Mouse (Mus musculus) neural tube, embryonic 10.5 days (tissue): ENCODE measurements around the gene Clec16a.

Source experiments
- DNase-seq: peaks from one replicate; pipeline ENCODE4 v3.0.0-alpha.2; 2017; ENCODE audit warnings: low spot score; ENCODE audit errors: extremely low spot score

The Clec16a gene

DNA sequence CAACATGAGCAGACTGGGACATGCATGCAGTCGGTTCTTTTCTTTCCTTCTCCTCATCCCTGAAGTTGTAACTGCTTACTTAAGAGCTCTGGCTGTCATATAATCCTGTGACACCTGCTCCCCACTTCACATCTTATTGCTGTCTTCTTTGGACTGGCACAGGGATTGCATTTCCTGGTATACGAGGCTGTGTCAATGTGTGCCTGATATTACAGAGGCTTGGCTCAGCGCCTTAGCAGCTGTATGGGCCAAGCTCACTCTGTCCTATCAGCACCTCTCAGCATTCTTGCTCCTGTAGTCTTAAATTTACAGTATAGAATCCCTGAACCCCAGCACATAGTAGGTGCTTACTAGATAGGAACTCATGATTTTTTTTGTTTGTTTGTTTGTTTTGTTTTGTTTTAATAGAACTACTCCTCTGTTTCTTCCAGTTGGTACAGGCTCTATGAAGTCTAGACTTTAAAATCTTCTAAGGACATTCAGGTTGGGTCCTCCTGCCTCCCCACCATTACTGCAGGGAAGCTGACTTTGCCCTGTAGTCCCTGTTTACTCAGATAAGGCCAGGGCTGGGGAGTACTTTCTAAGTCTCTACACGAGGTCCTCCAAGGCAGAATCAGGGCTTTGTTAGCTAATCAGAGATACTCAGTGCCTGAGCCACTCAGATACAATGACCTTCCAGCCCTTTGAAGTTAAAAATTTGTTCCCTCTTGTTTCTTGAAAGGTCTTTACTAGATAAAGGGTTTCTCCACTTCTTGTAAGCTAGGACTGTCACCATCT, 97.9 kb downstream of the Clec16a start:
- no peak for DNase-seq

DNA sequence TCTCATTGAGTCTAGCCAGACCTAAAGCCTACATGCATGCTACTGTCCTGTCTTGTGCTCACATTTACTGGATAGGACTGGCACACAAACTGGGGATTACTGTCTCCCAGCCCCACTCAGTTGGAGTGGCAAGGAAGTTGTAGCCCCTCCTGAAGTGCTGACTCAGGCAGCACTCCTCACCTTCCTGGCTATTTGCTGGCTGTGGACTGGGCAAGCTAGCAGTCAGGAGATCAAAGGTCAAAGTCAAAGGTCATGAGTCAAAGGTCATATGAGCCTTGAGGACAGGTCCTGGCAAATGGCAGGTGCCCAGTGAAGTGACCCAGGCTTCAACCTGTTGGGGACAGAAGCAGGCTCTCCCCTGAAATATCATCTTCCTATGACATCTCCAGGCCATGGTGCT, 99.1 kb downstream of the Clec16a start:
- no peak for DNase-seq

DNA sequence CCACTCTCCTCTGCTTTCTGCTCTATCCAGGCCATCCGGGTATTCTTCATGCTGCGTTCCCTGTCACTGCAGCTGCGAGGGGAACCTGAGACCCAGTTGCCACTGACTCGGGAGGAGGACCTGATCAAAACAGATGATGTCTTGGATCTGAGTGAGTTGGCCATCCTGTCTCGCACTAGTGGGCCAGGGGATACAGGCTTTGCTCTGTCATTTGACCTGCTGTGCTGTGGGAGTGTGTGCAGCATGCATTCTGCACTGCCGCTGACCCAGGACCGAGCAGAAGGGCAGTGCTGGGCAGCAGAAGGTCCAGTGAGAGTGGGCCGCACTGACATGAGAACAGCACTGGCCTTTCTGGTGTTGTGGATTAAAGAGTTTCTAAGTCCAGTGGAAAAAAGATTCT, 99.6 kb downstream of the Clec16a start:
- DNase-seq: no peak

DNA sequence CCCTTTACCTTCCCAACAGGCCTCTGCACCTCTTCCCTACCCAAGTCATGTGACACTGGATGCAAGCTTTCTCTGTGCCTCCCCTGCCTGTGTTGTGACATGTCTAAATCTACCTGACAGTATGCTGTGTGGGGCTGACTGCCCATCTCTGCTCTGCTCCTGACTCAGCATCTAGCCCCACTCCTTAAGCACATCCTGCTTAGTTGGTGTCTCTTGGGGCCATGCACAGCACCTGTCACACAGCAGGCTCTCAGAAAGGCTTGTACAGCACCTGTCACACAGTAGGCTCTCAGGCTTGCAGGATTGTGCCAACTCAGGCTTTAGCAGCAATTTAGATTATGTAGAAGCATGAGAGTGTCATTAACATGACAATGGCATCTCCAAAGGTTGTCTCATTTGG, 106.7 kb downstream of the Clec16a start:
- no peak for DNase-seq

DNA sequence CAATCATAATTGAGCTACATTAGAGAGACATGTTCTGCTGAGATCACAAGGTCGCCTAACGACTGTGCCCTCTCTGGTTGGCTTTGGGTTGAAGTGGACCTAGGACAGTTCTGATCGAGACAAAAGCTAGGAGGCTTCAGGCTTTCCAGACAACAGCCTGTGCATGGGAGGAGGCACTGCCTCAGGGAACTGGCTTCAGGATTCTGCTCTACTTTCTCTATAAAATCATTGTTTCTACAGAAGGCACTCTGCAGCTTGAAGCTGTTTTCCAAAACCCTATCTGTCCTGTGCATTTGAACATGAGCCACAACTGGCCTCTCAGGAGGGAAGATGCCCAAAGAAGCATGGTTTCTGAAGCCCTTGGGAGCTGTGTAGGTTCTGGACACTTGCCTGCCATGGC, 107.8 kb downstream of the Clec16a start:
- no peak for DNase-seq

DNA sequence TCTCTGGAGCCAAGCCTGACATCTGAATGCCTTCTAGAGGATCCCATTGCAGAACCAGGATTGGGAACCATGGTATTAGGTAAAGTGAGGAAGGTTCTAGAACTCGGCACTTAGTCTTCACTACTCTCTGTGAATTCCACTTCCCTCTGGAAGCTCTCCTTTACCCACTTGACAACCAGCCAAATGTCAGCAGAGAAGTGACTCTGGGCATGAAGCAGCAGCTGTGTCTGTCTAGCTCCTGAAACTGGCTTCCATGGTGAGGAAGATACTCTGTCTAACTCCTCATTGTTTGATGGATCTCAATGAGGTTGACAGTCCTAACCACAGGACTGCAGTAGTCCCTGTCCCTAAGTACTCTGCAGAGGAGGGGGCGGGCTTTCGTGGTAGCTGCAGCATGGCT, 110.1 kb downstream of the Clec16a start:
- no peak for DNase-seq

DNA sequence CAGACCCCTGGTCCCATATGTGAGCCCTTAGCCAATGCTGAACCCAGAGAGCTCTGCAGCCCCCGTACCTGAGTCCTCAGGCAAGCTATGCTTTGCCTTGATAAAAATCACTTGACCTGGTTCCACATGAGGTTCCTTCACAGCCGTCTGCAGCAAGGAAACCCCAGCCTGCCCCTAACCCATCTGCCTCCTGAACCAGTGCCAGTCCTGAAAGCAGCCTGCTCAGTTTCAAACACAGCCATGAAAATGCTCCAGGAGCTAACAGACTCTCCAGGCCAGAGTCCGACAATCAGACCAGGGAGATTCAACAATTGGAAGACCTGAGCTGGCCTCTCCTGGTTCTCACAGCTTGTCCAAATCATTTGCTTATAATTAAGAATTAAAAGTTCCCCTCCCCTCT, 110.8 kb downstream of the Clec16a start:
- DNase-seq: no peak

DNA sequence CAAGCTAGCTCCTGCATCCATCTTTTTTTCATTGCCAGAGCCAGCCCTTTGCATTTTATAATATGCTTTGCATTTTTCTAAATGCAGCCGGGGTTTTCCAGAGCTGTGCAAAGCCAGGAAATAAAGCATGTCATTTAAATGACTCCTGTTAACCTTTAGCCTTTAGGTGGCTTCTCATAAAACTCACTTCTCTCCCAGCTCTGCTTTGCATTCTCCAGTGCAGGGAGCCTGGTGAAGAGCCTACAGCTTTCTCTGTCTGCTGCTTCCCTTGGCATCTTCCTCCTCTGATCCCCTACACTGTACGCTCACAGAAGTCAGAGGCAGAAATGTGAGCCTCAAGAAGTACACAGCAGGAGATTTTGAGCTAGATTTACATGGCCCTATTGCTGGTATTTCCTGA, 111.3 kb downstream of the Clec16a start:
- DNase-seq: no peak

DNA sequence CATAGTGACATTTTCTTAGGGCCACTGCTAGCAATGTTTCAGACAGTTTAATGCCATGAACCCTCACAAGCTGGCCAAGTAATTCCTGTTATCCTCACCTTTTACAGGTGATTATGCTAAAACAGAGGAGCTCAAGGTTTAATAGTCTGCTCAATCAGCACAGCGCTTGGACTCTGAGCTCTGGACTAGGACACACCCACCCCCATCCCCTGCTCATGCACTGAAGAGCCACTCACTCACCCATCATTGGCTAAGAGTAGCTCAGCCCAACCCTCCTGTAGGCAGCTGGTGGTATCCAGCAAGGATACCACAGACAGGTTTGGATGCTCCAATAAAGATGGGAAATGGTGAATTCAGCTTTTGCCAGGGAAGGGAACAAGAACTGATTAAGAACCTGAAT, 111.8 kb downstream of the Clec16a start:
- DNase-seq: no peak

DNA sequence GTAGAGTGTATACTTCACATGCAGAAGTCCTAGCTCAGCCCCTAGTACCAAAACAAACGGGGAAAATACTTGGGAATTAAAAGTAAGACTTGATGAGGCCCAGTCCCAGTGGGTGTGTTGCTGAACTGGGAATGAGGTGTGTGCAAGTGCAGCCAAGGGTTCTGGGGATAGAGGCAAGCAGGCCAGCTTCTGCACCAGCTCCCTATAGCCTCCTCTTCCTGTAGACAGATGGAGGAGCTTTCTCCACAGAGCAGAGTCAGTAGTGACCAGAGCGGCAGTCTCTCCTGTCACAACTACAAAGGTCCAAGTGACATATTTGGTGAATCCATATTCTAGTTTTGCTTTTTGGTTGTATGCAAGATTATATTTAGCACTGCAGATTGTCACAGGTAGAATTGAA, 114.1 kb downstream of the Clec16a start:
- no peak for DNase-seq

DNA sequence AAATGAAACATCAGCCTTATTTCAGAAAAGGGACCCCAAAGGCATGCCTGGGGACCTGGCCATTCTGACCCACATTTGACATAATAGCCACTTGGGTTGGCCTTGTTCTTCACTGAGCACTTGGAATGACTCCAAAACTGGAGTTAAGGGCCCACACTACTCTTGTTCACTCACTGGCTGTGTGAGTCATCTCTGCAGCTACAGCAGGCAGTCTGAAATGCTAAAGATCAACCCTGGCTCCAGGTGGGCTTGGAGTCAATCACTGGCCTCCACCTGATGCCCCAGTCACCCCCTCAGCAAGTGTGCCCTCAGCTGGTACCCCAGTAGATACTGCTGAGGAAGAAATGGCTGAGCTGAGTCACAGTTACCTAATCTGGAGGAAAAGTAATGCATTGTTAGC, 115.4 kb downstream of the Clec16a start:
- DNase-seq: no peak

DNA sequence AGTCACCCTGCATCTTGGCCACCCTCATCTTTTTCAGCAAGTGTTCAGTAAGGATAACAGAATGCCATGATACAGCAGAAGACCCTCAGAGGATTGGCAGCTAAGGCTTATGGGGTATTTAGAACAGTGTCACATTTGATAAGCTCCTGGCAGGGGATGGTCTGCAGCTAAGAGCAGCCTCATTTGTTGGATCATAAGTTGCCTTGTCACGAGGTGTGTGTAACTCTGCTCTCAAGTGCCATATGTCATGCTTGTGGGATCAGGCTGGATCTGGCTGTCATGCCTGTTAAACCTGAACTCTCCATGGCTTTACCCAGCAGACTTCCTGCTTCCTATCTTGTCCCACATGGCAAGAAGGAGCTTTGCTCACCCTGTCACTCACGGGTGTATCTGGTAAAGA, 116.2 kb downstream of the Clec16a start:
- DNase-seq: no peak

DNA sequence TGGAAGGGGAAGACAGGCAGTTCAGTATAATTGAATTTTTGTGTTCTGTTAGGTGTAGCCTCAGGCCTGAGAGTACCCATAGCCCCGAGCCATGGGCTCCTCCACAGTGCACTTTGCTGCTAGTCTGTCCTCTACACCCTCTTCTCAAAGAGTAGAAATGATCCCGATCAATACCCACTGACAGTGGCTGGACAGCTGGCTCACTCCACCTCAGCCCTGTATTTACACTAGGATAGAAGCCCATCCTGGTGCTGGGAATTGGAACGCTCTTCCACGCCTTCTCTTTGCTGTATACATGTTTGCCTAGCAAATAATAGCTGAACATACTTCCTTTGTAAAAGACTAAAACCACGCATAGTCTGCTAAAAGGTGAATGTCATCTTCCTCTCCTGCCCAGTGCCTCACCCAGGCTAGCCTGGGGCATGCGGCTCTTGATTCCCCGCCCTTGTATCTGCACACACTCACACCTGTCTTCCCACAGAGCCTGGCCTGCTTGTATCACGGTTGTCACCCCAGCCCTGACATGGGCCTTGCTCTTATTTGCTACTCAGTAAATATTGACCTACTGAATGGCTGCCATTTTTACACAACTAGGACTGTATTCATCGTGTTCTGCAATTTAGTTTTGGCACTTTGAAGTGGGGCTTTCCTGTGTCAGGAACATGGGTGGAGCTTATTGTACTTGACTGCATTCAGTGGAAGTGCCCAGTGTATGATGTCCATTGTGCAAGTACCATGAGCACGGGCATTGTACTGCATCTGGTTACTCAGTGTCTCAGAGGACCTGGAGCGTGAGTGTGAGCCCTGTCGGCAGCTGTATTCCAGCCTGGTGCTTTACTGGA, 119.0 kb downstream of the Clec16a start:
- DNase-seq: no peak

DNA sequence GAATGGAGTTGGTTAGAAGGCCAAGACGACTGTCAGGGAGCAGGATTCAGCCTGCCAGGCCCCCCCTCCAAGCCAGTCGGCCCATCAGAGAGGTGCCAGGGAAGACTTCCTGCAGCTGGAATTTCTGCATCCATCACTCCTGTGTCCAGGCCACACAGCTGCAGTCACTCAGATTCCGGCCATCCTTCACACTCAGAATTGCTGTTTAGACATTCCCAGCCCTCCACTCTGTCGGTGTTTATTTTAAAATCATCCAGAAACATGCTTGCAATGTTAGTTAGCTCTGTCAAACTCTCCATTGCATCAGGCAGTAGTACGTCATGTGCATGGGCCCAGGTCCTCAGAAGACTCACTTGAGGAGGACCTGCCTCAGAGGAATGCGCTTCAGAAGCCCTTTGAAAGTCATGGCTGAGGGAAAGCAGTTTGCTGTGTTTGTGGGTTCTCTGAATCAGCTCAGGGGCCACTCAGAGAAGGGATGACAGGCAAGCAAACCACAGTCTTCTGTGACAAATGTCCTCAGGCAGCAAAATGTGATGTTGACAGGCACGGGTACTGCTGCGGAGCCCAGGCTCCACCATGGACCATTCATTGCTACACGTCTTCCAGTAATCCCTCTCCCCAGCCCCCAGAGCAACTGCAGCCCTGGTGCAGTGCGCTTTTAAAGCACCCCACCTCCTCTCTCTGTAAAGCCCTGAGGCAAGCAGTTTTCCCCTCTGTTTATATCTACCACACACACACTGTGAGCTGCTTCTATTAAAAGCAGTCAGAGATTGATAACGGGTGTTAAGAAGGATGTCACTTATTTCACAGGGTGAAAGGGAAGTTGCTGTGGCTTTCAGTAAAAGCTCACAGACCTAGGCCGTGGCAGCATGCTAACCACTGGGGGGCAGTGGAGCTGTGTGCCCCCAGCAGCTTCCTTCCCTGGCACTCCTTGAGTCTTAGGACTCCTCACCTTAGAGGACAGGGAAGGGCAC, 120.1 kb downstream of the Clec16a start:
- no peak for DNase-seq

DNA sequence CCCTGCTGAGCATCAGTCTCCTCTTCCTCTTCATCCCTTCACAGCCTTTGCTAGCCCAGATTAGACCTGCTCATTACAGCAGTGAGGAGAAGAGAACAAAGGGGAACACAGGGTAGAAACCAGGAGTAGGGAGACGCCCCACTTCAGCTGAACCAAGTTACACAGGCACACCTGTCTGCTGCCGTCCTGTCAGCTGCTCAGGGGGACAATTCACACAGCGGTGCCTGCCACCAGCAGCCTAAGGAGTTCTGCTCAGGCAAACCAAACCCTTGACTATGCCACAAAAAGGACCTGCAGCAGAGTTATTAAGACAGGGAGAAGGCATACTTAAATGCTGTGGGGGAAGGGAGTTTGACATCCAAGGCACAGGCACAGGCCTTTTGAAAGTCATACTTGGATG, 121.6 kb downstream of the Clec16a start:
- no peak for DNase-seq

DNA sequence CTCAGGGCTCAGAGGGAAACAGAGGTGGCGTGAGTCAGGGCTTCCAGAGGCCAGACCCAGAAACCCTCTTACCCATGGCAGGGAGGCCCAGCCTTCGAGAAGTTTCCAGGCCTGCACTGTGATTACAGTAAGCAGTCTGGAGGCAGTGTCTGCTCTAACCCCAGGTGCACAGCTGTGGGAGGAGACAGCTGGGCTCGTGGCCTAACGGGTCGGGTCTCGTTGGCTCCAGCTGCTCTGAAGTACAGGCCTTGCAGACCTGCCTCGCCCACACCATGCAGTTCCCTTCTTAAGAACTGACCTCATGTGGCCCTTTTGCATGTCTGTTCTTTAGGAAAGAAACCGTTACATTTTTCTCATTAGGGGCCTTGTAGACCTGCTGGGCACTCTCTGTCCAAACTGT, 123.3 kb downstream of the Clec16a start:
- DNase-seq: no peak

DNA sequence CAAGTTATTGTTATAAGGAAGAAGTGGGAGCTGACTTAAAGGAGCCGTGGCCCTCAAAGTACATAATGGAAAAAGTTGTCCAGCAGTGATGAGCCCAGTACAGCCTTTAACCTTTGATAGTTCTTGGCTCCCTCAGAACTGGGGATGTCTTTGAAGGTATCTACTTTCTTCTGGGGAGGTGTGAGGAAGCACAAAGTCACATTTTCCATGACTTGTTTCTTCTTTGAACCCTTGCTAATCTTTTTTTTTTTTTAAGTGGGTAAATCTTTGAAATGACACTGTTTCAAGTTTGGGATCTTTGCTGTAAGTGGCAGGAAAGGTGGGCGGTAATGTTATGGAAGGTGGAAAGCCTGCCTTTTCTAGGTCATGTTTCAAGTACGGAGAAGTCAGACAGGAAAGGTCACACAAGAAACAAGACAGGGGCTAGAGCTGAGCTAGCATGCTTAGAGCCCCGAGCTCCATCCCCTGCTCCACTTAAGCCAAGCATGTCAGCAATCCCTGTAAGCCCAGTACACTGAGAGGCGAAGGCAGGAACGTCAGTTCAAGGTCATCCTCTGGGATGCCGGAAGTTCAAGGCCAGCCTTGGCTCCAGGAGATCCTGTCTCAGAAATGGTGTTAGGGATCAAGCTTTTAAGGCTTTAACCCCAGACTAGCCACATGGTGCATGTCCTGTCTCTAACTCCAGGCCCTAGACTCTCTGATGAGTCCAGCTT, 124.0 kb downstream of the Clec16a start:
- no peak for DNase-seq

DNA sequence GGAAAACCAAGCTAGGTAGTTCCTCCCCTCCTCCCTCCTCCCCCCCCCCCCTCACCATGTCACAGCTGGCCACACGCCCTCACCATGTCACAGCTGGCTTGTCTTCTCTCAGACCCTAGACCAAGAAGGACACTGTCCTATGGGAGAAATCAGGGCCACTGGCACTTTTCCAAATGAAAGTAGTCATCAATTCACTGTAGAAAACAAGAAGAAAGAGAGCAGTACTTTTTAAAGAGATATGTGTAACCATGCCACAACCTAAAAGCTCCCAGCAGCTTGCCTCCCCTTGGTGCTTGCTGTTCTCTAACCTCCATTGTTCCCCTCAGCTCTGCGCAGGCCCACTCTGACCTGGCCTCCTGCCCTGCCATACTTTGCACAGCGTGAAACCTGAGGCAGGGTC, 124.8 kb downstream of the Clec16a start:
- no peak for DNase-seq

DNA sequence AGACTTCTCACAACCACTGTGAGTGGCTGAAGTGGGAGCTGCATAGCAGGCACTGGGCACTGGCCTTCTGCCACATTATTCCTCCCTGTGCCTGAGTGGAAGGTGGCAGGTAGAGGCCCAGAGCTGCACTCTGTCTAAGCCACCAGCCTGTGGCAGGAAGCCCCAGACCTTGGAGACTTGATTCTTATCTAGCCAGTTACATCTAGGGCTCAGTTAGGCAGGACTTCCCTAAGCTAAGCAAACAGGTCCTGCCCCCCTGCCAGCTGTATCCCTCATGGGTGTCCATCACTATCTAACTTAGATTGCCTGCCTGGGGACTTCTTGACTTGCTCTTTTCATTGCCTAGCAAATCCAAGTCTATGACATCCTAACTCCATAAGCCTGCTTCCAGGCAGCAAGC, 127.4 kb downstream of the Clec16a start:
- DNase-seq: no peak

DNA sequence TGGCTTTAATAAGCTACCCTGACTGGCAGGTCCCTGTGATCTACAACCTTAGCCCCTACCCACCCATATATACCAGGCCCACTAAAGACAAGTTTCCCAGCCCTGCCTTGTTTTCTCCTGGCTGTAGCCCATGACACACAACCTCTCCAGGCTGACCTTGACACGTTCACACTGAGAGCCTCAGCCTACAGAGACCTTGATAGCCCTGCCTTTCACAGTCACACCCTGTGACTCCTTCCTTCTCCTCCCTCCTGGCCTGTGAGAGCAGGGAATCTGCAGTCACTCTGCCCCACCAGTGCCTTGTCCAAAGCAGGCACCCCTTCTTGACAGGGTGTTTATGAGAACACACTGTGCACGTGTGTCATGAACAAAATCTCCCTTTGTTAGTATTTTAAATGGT, 128.9 kb downstream of the Clec16a start:
- DNase-seq: no peak

DNA sequence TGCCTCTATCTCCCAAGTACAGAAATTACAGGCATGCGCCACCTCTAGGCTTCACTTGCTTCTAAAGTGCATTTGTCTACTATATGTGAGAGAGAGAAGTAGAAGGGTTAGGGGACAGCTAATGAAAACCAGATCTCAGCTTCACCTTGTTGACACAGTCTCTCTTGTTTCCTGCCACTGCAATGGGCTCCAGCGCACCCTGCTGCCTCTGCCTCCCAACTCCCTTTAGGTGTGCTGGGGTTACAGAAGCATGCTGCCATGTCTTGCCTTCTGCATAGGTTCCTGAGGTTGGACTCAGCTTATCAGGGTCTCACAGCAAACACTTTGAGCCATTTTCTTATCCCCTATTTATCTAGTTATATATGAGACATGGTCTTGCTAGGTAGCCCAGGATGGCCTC, 129.8 kb downstream of the Clec16a start:
- no peak for DNase-seq
